Mouse (Mus musculus): ENCODE data around the gene Arhgef25. TPM values are rescaled to one million over a fixed set of nuclear protein-coding genes. Genes with fewer than 3 reads are reported as not detected.
"Not testable (repeated sequence)": the region's sequence is repeated elsewhere in the genome, so short reads cannot be mapped to it uniquely, and the experiment has no call there.

Gene Arhgef25
- polyA plus RNA-seq, 1 experiment from 2014 or later, result 31.7 TPM

- H3K9ac ChIP-seq (ENCODE audit: low read length); DNase-seq (ENCODE audit: low spot score); H3K27me3 ChIP-seq (ENCODE audit: control insufficient read depth, insufficient read depth, low read length); H3K4me3 ChIP-seq (ENCODE audit: low read depth, low read length); H3K9me3 ChIP-seq (ENCODE audit: control insufficient read depth, low read length); H3K27ac ChIP-seq (ENCODE audit: low read depth, low read length); H3K4me2 ChIP-seq (ENCODE audit: low read depth); ATAC-seq (ENCODE audit: insufficient read depth, low FRiP score, low TSS enrichment): not testable (repeated sequence)
- Histone ChIP-seq H3K4me1 (ENCODE audit: control insufficient read depth, insufficient read depth, low read length) (peaks cover 26% of the 10 kb centered on the region), H3K36me3 (ENCODE audit: control insufficient read depth, insufficient read depth, low read length) (peaks cover 13% of the 10 kb centered on the region)
- 79% methylated on average over 1 of the region's 1 CpGs for WGBS
Measured at GRCm38 (mm10) chr10:127192057-127192328, 2.1 kb upstream of the Arhgef25 start.

- Histone ChIP-seq H3K9ac (ENCODE audit: low read length) (no peak overlapping the region), H3K27me3 (ENCODE audit: control insufficient read depth, insufficient read depth, low read length) (no peaks in the 10 kb centered on the region), H3K4me3 (ENCODE audit: low read depth, low read length) (no peak overlapping the region), H3K36me3 (ENCODE audit: control insufficient read depth, insufficient read depth, low read length) (peaks cover 15% of the 10 kb centered on the region), H3K4me1 (ENCODE audit: control insufficient read depth, insufficient read depth, low read length) (peaks cover 22% of the 10 kb centered on the region), H3K9me3 (ENCODE audit: control insufficient read depth, low read length) (no peaks in the 10 kb centered on the region), H3K4me2 (ENCODE audit: low read depth) (no peak overlapping the region), H3K27ac (ENCODE audit: low read depth, low read length) (no peak overlapping the region)
- DNase-seq (ENCODE audit: low spot score) (no peak), ATAC-seq (ENCODE audit: insufficient read depth, low FRiP score, low TSS enrichment) (no peak)
- WGBS, result 81% methylated on average over 19 of the region's 19 CpGs
Measured at GRCm38 (mm10) chr10:127191191-127192056, 1.5 kb upstream of the Arhgef25 start.

- no peaks in the 10 kb centered on the region for H3K9me3 ChIP-seq (ENCODE audit: control insufficient read depth, low read length)
- DNase-seq (ENCODE audit: low spot score), result no peak
- WGBS, result 38% methylated on average over 14 of the region's 14 CpGs
- peak overlapping the region; percentile 99 for H3K4me2 ChIP-seq (ENCODE audit: low read depth)
- no peak overlapping the region for H3K9ac ChIP-seq (ENCODE audit: low read length)
- H3K4me3 ChIP-seq (ENCODE audit: low read depth, low read length), result peak overlapping the region; percentile 79; the same call in 1 of the 2 replicates
- no peaks in the 10 kb centered on the region for H3K27me3 ChIP-seq (ENCODE audit: control insufficient read depth, insufficient read depth, low read length)
- no peak for ATAC-seq (ENCODE audit: insufficient read depth, low FRiP score, low TSS enrichment)
- peaks cover 17% of the 10 kb centered on the region for H3K36me3 ChIP-seq (ENCODE audit: control insufficient read depth, insufficient read depth, low read length)
- peak overlapping the region; percentile 76; the same call in 1 of the 2 replicates for H3K27ac ChIP-seq (ENCODE audit: low read depth, low read length)
- H3K4me1 ChIP-seq (ENCODE audit: control insufficient read depth, insufficient read depth, low read length), result peaks cover 19% of the 10 kb centered on the region
Measured at GRCm38 (mm10) chr10:127190398-127191190, 711 bp upstream of the Arhgef25 start.

GRCm38 (mm10) chr10:127189116-127189650 lies 700 bp downstream of the Arhgef25 start:
- Histone ChIP-seq H3K9me3 (ENCODE audit: control insufficient read depth, low read length) (no peaks in the 10 kb centered on the region), H3K9ac (ENCODE audit: low read length) (peak overlapping the region; percentile 92), H3K27me3 (ENCODE audit: control insufficient read depth, insufficient read depth, low read length) (no peaks in the 10 kb centered on the region), H3K4me1 (ENCODE audit: control insufficient read depth, insufficient read depth, low read length) (peaks cover 14% of the 10 kb centered on the region), H3K4me3 (ENCODE audit: low read depth, low read length) (peak overlapping the region; percentile 79), H3K27ac (ENCODE audit: low read depth, low read length) (peak overlapping the region; percentile 87), H3K4me2 (ENCODE audit: low read depth) (peak overlapping the region; percentile 99), H3K36me3 (ENCODE audit: control insufficient read depth, insufficient read depth, low read length) (peaks cover 17% of the 10 kb centered on the region)
- peak; percentile 52 for DNase-seq (ENCODE audit: low spot score)
- under 1% methylated on average over 26 of the region's 26 CpGs for WGBS
- peak; percentile 10 for ATAC-seq (ENCODE audit: insufficient read depth, low FRiP score, low TSS enrichment)

GRCm38 (mm10) chr10:127188465-127189115 lies 1.3 kb downstream of the Arhgef25 start:
- ATAC-seq (ENCODE audit: insufficient read depth, low FRiP score, low TSS enrichment) (peak; percentile 79), DNase-seq (ENCODE audit: low spot score) (peak; percentile 92)
- Histone ChIP-seq H3K36me3 (ENCODE audit: control insufficient read depth, insufficient read depth, low read length) (peaks cover 17% of the 10 kb centered on the region), H3K4me1 (ENCODE audit: control insufficient read depth, insufficient read depth, low read length) (peaks cover 14% of the 10 kb centered on the region), H3K9ac (ENCODE audit: low read length) (peak overlapping the region; percentile 92), H3K27me3 (ENCODE audit: control insufficient read depth, insufficient read depth, low read length) (no peaks in the 10 kb centered on the region), H3K4me3 (ENCODE audit: low read depth, low read length) (peak overlapping the region; percentile 79), H3K9me3 (ENCODE audit: control insufficient read depth, low read length) (no peaks in the 10 kb centered on the region), H3K4me2 (ENCODE audit: low read depth) (peak overlapping the region; percentile 99), H3K27ac (ENCODE audit: low read depth, low read length) (peak overlapping the region; percentile 87)
- WGBS, result under 1% methylated on average over 33 of the region's 46 CpGs

- H3K36me3 ChIP-seq (ENCODE audit: control insufficient read depth, insufficient read depth, low read length), result peaks cover 16% of the 10 kb centered on the region
- no peaks in the 10 kb centered on the region for H3K9me3 ChIP-seq (ENCODE audit: control insufficient read depth, low read length)
- peak overlapping the region; percentile 92 for H3K9ac ChIP-seq (ENCODE audit: low read length)
- H3K4me2 ChIP-seq (ENCODE audit: low read depth), result peak overlapping the region; percentile 99
- ATAC-seq (ENCODE audit: insufficient read depth, low FRiP score, low TSS enrichment) (no peak), DNase-seq (ENCODE audit: low spot score) (no peak)
- peak overlapping the region; percentile 79 for H3K4me3 ChIP-seq (ENCODE audit: low read depth, low read length)
- no peaks in the 10 kb centered on the region for H3K27me3 ChIP-seq (ENCODE audit: control insufficient read depth, insufficient read depth, low read length)
- H3K4me1 ChIP-seq (ENCODE audit: control insufficient read depth, insufficient read depth, low read length), result peaks cover 14% of the 10 kb centered on the region
- WGBS, result under 1% methylated on average over 17 of the region's 21 CpGs
- peak overlapping the region; percentile 87 for H3K27ac ChIP-seq (ENCODE audit: low read depth, low read length)
Measured at GRCm38 (mm10) chr10:127188079-127188453, 1.8 kb downstream of the Arhgef25 start.

DNA sequence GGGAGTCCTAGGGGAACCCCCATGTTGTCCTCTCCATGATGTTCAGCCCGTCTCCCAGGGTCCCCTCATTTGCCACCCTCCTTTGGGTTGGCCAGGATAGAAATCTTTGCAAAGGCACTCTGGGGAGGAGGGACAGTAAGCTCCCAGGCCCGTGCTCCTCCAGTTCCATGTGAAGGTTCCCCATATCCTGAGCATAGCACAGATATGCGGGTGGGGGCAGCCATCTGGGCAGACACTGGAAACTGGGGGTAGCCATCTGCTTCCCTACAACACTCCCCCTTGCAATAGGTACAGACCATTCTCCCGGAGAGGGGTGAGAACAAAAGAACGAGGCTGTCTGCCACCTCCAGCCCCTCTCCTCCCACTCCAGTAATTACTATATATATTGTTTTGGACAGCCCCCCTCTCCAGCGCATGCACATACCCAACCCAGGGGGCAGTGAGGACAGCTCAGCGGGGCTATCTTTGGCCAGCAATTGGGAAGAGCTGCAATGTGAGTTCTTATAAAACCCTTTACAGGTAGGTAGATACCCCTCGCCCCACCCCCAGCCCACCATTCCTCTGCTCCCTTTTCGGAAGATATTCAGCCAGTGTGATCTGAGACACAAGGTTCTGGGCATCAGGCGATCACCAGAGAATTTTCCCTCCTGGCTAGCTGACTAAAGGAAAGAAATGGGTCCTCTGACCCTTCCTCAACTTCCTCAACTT lies 2.4 kb downstream of the Arhgef25 start:
- 28% methylated on average over 10 of the region's 10 CpGs for whole genome bisulfite sequencing
- Histone ChIP-seq H3K4me1 (ENCODE audit: control insufficient read depth, insufficient read depth, low read length) (peaks cover 14% of the 10 kb centered on the region), H3K27me3 (ENCODE audit: control insufficient read depth, insufficient read depth, low read length) (no peaks in the 10 kb centered on the region), H3K36me3 (ENCODE audit: control insufficient read depth, insufficient read depth, low read length) (peaks cover 11% of the 10 kb centered on the region), H3K27ac (ENCODE audit: low read depth, low read length) (peak overlapping the region; percentile 87; the same call in 1 of the 2 replicates), H3K4me3 (ENCODE audit: low read depth, low read length) (peak overlapping the region; percentile 79), H3K9ac (ENCODE audit: low read length) (peak overlapping the region; percentile 92), H3K9me3 (ENCODE audit: control insufficient read depth, low read length) (no peaks in the 10 kb centered on the region), H3K4me2 (ENCODE audit: low read depth) (peak overlapping the region; percentile 99)
- no peak for DNase-seq (ENCODE audit: low spot score)
- no peak for ATAC-seq (ENCODE audit: insufficient read depth, low FRiP score, low TSS enrichment)

- no peak for ATAC-seq (ENCODE audit: insufficient read depth, low FRiP score, low TSS enrichment)
- H3K27ac ChIP-seq (ENCODE audit: low read depth, low read length), result no peak overlapping the region
- peaks cover 14% of the 10 kb centered on the region for H3K4me1 ChIP-seq (ENCODE audit: control insufficient read depth, insufficient read depth, low read length)
- no peak overlapping the region for H3K9ac ChIP-seq (ENCODE audit: low read length)
- H3K4me2 ChIP-seq (ENCODE audit: low read depth), result no peak overlapping the region
- H3K4me3 ChIP-seq (ENCODE audit: low read depth, low read length), result no peak overlapping the region
- H3K9me3 ChIP-seq (ENCODE audit: control insufficient read depth, low read length), result no peaks in the 10 kb centered on the region
- H3K27me3 ChIP-seq (ENCODE audit: control insufficient read depth, insufficient read depth, low read length), result peaks cover under 1% of the 10 kb centered on the region; the same call in 1 of the 2 replicates
- WGBS, result 86% methylated on average over 1 of the region's 1 CpGs
- H3K36me3 ChIP-seq (ENCODE audit: control insufficient read depth, insufficient read depth, low read length), result peaks cover 7% of the 10 kb centered on the region; the same call in 1 of the 2 replicates
- no peak for DNase-seq (ENCODE audit: low spot score)
Measured at GRCm38 (mm10) chr10:127186451-127186850, 3.4 kb downstream of the Arhgef25 start.
